Mouse (Mus musculus): ENCODE data around the gene Ralgapa1.

DNA sequence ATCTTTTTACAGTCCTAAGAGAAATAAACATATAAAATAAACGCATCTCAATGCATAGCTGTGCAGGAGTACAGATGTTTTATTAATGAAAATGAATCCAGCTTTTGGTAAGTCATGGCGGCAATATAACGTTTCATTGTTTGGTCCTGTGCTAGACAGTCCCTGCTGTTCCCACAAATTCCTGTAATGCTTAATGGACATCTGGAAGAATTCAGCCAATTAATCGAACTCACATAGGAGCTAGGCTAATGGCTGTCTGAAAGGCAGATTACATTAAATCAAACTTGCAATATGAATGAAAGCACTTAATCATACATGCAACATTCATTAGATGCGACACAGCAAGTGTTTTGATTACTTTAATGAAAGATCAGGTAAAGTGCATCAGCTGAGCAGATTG is 254.1 kb downstream of the Ralgapa1 start:
- TF ChIP-seq POLR2A (IDR thresholded peaks at IDR 0.05; ENCODE audit: insufficient read length, low read depth) = no peak
- TF ChIP-seq TCF12 (IDR thresholded peaks at IDR 0.05; ENCODE audit: insufficient read depth, poor library complexity, severe bottlenecking) = no peak
- TF ChIP-seq MAX (IDR thresholded peaks at IDR 0.05; ENCODE audit: low read depth) = no peak
- no peak for TF ChIP-seq REST (IDR thresholded peaks at IDR 0.05; ENCODE audit: insufficient read depth, insufficient read length)
